Mouse (Mus musculus) adrenal gland, adult 18-20 months (tissue): ENCODE measurements at regions not wholly inside any gene's neighbourhood (a gene's known extent, or its start where the extent isn't known, plus 50 kb on each side); places are given as distances from the start of the nearest gene placed in this dataset.
A peak's percentile ranks its signal among the peaks of the same experiment; 100 is the strongest.
"Not testable (repeated sequence)": the region's sequence is repeated elsewhere in the genome, so short reads cannot be mapped to it uniquely, and the experiment has no call there.

Source experiments
- DNase-seq, 2 experiments: peaks; one replicate each; pipeline ENCODE4 v3.0.0; 2021 to 2022; ENCODE audit warnings: low spot score in 2 of 2

- no peak for DNase-seq
These were observed 168.0 kb upstream of the Gm10306 start for GRCm38 (mm10) chr4:94388317-94388716.

GRCm38 (mm10) chr4:94394462-94394861, 161.9 kb upstream of the Gm10306 start:
- no peak for DNase-seq

GRCm38 (mm10) chr4:94397284-94397683, 159.1 kb upstream of the Gm10306 start:
- no peak for DNase-seq

- no peak for DNase-seq
These were observed 149.4 kb upstream of the Gm10306 start for GRCm38 (mm10) chr4:94406922-94407321.

GRCm38 (mm10) chr4:94407503-94407902, 148.8 kb upstream of the Gm10306 start:
- no peak for DNase-seq

- DNase-seq = no peak
These were observed 143.7 kb upstream of the Gm10306 start for GRCm38 (mm10) chr4:94412661-94413060.

- not testable (repeated sequence) for DNase-seq
These were observed 130.8 kb upstream of the Gm10306 start for GRCm38 (mm10) chr4:94425525-94425924.

- no peak for DNase-seq
These were observed 128.8 kb upstream of the Gm10306 start for GRCm38 (mm10) chr4:94427581-94427980.

- DNase-seq = no peak
These were observed 124.3 kb upstream of the Gm10306 start for GRCm38 (mm10) chr4:94432005-94432404.

GRCm38 (mm10) chr4:94437717-94438435, 118.5 kb upstream of the Gm10306 start:
- DNase-seq = no peak

- DNase-seq = no peak
These were observed 117.0 kb upstream of the Gm10306 start for GRCm38 (mm10) chr4:94439159-94439836.

GRCm38 (mm10) chr4:94446604-94447003, 109.7 kb upstream of the Gm10306 start:
- DNase-seq = peak in 1 of 2 experiments; percentile 1
